Mouse (Mus musculus) kidney, adult 8-10 months (tissue): ENCODE data around the gene Pabpc4l.
"Not testable (repeated sequence)": the region's sequence is repeated elsewhere in the genome, so short reads cannot be mapped to it uniquely, and the experiment has no call there.

Experiments
- DNase-seq, 2 experiments: peaks; one replicate each; pipeline ENCODE4 v3.0.0; 2022

Pabpc4l gene

DNA sequence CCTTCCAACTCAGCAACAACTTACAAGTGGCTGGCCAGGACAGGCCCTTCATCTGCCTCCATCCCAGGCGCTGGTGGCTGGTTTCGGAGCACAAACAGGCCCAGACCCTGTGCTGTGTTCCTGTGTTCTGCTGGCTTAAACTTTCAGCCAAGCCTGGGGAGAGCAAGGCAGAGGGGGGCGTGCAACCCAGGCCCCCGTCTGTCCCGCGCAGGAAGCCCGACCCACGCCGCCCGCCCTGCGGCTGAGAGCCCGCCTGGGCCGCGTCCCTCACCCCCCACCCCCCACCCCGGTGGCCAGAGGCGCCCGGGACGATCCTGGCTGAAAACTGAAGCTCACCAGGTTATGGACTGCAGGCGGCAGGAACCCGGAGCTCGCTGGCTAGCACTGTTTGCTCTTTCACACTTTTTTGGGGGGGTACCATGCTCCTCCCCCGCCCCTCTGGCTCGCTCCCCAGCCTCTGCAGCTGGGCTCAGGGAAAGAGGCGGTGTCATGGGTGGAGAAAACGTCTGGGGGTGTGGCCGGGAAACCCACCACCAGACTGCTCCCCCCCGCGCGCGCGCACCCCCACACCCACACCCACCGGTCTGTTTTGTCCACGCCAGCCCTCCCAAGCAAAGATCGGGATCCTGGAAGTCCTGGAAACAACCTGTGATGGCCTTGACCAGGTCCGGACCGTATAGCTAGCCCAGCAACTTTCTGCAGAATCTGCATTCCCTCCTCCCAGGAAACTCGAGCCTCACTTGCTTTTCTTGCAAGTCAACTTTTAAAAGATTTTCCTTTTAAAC is at the start of gene Pabpc4l:
TSS of gene Pabpc4l (minus strand) at position 739 of the 785 bp plus-strand sequence.
- DNase-seq = peak in 1 of 2 experiments; percentile 2

DNA sequence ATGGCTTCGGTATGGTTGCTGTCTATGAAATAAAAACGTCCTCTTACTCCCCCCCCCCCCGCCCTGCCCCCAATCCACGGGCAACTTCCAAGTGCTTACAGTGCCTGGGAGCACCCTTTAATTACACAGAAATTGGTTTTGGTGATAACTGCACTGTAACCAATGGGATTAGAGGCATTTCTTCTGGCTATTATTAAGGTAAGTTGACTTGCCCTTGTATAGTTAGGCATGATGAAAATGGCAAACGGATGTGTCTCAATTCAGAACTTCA is 42.9 kb upstream of the Pabpc4l start:
- DNase-seq = no peak

DNA sequence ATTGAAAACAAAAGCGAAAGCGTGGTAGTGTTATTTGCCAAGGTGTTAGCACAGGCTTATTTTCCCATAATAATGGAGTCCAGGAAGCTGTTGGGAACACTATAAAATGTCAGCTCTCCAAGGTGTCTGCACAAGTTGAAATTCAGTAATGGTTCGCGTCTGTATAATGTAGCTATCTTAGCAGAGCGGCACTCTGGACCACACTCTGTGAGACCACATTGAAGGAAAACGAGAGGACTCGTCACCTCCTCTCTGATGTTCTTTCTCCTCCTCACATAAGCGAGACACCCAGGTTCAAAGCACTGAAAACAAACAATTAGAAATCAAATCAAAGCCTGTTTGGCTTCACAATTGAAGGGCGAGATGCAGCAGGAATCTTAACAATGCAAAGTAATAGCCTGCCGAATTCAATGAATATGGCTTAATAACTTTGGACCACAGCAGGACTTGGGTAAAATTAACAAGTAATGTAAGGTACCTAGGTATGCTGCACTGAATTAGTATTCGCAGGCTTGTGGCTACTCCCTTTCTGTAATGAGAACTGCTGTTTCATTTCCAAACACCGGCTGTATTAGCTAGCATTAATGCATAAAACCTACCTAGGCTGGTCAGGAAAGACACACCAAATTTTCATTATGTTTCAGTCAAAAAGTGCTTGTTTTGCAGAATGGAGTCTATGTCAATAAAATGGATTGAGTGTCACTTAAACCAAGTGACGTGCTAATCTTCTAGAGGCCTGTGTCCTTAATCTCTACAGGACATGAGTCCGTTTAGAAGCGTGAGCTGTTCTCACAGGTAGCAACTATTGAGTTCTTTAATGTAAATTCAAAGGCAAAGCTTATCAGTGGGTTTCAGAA is 42.3 kb upstream of the Pabpc4l start:
- no peak for DNase-seq

DNA sequence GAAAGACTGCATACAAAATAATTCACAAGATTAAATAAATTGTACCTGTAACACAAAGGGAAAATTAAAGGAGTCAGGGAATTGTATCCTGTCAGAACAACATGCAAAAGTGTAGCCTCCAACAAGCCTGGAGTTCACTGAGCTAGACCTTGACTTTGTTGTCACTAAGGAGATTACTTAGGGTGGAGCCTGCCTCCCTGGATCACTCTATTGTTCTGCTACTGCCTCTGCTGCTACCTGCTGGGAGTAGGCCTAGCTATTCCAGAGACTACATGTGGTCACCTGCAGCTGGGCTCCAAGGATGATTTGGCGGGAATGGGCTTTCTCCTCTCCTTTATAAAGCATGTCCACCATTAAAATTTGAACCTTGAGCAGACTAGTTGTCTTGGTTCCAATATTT is 38.1 kb upstream of the Pabpc4l start:
- not testable (repeated sequence) for DNase-seq

DNA sequence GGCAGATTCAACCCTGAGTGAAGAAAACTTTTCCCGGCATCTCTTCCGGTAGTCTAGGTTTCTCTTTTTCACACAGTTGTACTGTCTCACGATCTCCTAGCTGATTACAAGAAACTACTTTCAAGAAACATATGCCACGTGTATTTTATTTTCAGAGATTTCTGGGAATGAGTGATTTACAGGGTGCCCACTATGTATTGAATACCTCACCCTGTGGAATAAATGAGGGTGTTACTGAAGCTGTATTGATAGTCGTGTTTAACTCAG is 180 bp upstream of the Pabpc4l start:
- DNase-seq = no peak

DNA sequence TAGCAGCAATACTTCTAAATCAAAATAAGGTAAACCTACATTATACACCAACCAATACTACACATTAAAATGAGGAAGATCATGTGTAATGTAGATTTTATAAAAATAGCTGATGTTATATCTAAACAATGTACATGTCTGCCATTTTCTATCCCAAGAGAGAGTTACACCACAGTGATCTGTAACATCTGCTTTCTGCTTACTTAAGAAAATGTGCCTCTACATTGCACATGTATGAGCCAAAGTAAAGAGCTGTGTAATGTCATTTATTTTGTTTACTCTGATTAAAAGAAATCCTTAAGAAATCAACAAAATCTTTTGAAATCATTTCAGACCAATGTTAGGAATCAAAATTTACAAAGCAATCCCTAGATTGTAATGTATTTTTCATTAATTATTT is 16.6 kb downstream of the Pabpc4l start:
- DNase-seq = no peak
